Mouse (Mus musculus) spleen, adult 2 months (tissue): ENCODE results near the gene Scaf11.

Source experiments
- CTCF ChIP-seq: fragments of 200-500 bp; IDR thresholded peaks from 2 replicates; pipeline ENCODE4 v1.5.1; 2011; ENCODE audit warnings: mild to moderate bottlenecking, inconsistent platforms; ENCODE audit not compliant: insufficient read depth, insufficient read length, insufficient replicate concordance; ENCODE audit errors: extremely low read depth
- POLR2A ChIP-seq: fragments of 200-500 bp; IDR thresholded peaks from 2 replicates; pipeline ENCODE4 v1.6.1; 2011; ENCODE audit warnings: low read depth, low read length, inconsistent platforms

DNA sequence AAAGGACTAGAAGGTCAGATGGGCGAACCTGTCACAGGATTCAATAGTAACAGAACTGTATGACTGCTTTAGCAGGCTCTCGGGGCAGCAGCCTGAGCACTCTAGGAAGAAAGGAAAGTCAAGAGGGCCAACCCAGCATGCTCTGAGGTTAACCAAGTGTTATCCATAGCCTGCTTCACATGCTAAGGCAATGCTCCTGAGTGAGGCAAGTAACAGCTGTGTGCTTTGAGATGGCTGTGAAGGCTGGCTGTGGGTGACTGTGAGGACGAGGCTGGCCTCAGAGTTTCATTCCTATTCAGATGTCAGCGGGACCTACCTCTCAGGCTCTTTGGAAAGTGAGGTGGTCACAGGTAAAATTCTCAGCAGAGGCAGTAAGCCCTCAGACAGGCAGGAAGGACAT, 54.4 kb downstream of the Scaf11 start:
- no peak for TF ChIP-seq CTCF
- TF ChIP-seq POLR2A: no peak
